Mouse (Mus musculus): ENCODE results near the gene Calb2. TPM values are rescaled to one million over a fixed set of nuclear protein-coding genes. Genes with fewer than 3 reads are reported as not detected.

The Calb2 gene
- polyA plus RNA-seq, 1 experiment from 2014 or later, result 144 TPM

DNA sequence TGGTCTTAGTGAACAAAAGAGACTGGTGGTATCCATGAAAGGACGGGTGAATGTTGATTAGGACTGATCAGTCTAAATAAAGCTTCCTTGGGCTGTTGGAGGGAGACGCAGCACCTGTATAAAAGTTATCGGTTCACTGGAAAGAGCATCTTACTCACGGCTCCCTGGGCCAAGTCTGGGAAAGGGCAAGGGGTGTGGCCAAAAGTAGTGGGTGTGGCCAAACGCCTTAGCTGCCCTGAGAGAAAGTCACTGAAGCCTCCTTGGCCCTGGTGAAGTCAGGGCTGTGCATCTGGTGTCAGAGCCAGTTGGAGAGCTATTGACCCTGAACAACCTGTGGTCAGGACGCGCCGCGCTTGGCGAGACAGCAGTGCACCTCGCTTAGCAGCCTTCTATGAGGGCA lies 15.7 kb upstream of the Calb2 start:
- H3K27me3 ChIP-seq (replicated peaks; ENCODE audit: control insufficient read depth, insufficient read depth, low read length), result no peaks in the 10 kb centered on the region
- H3K9me3 ChIP-seq (ENCODE audit: control insufficient read depth, low read length), result no peaks in the 10 kb centered on the region
- H3K27ac ChIP-seq (ENCODE audit: low read depth, low read length), result no peak overlapping the region; the same call in 1 of the 2 replicates
- no peak for ATAC-seq
- H3K4me1 ChIP-seq (ENCODE audit: control insufficient read depth, insufficient read depth, low read depth, low read length), result peaks cover 13% of the 10 kb centered on the region
- WGBS, result 16% methylated on average over 11 of the region's 11 CpGs
- H3K36me3 ChIP-seq (ENCODE audit: control insufficient read depth, insufficient read depth, low read length), result no peaks in the 10 kb centered on the region
- no peak overlapping the region for H3K4me3 ChIP-seq (ENCODE audit: low read length)
- no peak overlapping the region for H3K9ac ChIP-seq (ENCODE audit: low read depth, low read length)
- H3K4me2 ChIP-seq (ENCODE audit: low read length), result no peak overlapping the region

- no peak overlapping the region for H3K4me3 ChIP-seq (ENCODE audit: low read length)
- 0 out of 2 replicates have a peak overlapping the region, but pooled peaks have one; percentile 4 for H3K9ac ChIP-seq (ENCODE audit: low read depth, low read length)
- H3K36me3 ChIP-seq (ENCODE audit: control insufficient read depth, insufficient read depth, low read length), result no peaks in the 10 kb centered on the region
- WGBS, result 44% methylated on average over 11 of the region's 11 CpGs
- no peaks in the 10 kb centered on the region for H3K27me3 ChIP-seq (replicated peaks; ENCODE audit: control insufficient read depth, insufficient read depth, low read length)
- H3K27ac ChIP-seq (ENCODE audit: low read depth, low read length), result peak overlapping the region; percentile 51
- H3K9me3 ChIP-seq (ENCODE audit: control insufficient read depth, low read length), result no peaks in the 10 kb centered on the region
- ATAC-seq, result peak; percentile 79
- H3K4me2 ChIP-seq (ENCODE audit: low read length), result no peak overlapping the region
- peaks cover 13% of the 10 kb centered on the region; the same call in 1 of the 2 replicates for H3K4me1 ChIP-seq (ENCODE audit: control insufficient read depth, insufficient read depth, low read depth, low read length)
Measured at GRCm38 (mm10) chr8:110182735-110183367, 14.8 kb upstream of the Calb2 start.

DNA sequence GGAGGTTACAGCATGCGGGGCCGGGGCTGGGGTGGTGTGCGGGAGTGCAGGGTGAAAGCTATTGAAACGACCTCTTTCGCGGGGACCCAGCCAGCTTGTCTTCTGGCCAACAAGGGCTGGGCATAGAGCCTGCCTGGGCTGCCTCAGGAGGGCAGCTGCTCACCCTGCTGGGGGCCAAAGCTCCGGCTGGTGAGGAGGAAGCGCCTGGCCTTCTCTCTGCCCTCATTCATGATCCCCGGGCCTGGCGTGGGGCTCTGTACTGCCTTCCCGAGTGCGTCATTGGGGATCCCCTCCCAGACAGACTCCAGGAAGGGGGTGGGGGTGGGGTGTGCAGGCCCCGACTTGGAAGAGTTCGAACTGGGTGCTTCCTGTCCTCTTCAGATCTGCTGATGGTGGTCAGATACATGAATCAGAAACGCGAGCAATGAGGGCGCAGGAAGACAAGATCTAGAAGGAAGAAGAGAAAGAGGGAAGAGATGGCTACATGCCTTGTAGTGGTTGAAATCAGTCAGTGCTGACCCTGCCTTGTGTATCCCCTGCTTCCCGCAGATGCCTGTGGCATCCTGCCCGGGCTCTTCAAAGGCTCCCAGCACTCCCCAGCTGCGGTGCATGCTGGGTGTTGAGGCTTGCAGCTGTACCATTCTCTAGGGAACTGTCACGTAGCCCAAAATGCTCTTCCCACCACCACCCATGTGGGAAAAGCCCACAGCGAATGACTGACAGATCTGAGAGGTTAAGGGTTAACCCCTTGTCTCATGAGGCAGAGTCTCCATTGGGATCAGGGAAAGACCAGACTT lies 9.5 kb upstream of the Calb2 start:
- peaks cover 10% of the 10 kb centered on the region for H3K4me1 ChIP-seq (ENCODE audit: control insufficient read depth, insufficient read depth, low read depth, low read length)
- no peaks in the 10 kb centered on the region for H3K36me3 ChIP-seq (ENCODE audit: control insufficient read depth, insufficient read depth, low read length)
- no peak overlapping the region for H3K9ac ChIP-seq (ENCODE audit: low read depth, low read length)
- no peak overlapping the region for H3K4me3 ChIP-seq (ENCODE audit: low read length)
- H3K27ac ChIP-seq (ENCODE audit: low read depth, low read length), result peak overlapping the region; percentile 61; the same call in 1 of the 2 replicates
- peak; percentile 75 for ATAC-seq
- 25% methylated on average over 22 of the region's 22 CpGs for WGBS
- no peaks in the 10 kb centered on the region for H3K9me3 ChIP-seq (ENCODE audit: control insufficient read depth, low read length)
- 0 out of 2 replicates have a peak, but pooled peaks cover 2% of the 10 kb centered on the region for H3K27me3 ChIP-seq (replicated peaks; ENCODE audit: control insufficient read depth, insufficient read depth, low read length)
- peak overlapping the region; percentile 40 for H3K4me2 ChIP-seq (ENCODE audit: low read length)

GRCm38 (mm10) chr8:110174826-110175225 lies 6.8 kb upstream of the Calb2 start:
- Histone ChIP-seq H3K27me3 (replicated peaks; ENCODE audit: control insufficient read depth, insufficient read depth, low read length) (0 out of 2 replicates have a peak, but pooled peaks cover 2% of the 10 kb centered on the region), H3K4me2 (ENCODE audit: low read length) (no peak overlapping the region), H3K4me3 (ENCODE audit: low read length) (no peak overlapping the region), H3K9ac (ENCODE audit: low read depth, low read length) (no peak overlapping the region), H3K36me3 (ENCODE audit: control insufficient read depth, insufficient read depth, low read length) (no peaks in the 10 kb centered on the region), H3K27ac (ENCODE audit: low read depth, low read length) (no peak overlapping the region), H3K4me1 (ENCODE audit: control insufficient read depth, insufficient read depth, low read depth, low read length) (peaks cover 8% of the 10 kb centered on the region), H3K9me3 (ENCODE audit: control insufficient read depth, low read length) (no peaks in the 10 kb centered on the region)
- 86% methylated on average over 4 of the region's 4 CpGs for WGBS
- ATAC-seq, result no peak

- Histone ChIP-seq H3K36me3 (ENCODE audit: control insufficient read depth, insufficient read depth, low read length) (no peaks in the 10 kb centered on the region), H3K9ac (ENCODE audit: low read depth, low read length) (no peak overlapping the region), H3K9me3 (ENCODE audit: control insufficient read depth, low read length) (no peaks in the 10 kb centered on the region), H3K4me2 (ENCODE audit: low read length) (no peak overlapping the region), H3K4me1 (ENCODE audit: control insufficient read depth, insufficient read depth, low read depth, low read length) (peaks cover 6% of the 10 kb centered on the region), H3K27ac (ENCODE audit: low read depth, low read length) (no peak overlapping the region), H3K27me3 (replicated peaks; ENCODE audit: control insufficient read depth, insufficient read depth, low read length) (peaks cover 8% of the 10 kb centered on the region), H3K4me3 (ENCODE audit: low read length) (no peak overlapping the region)
- WGBS, result 46% methylated on average over 6 of the region's 6 CpGs
- no peak for ATAC-seq
Measured at GRCm38 (mm10) chr8:110172161-110172560, 4.2 kb upstream of the Calb2 start.

DNA sequence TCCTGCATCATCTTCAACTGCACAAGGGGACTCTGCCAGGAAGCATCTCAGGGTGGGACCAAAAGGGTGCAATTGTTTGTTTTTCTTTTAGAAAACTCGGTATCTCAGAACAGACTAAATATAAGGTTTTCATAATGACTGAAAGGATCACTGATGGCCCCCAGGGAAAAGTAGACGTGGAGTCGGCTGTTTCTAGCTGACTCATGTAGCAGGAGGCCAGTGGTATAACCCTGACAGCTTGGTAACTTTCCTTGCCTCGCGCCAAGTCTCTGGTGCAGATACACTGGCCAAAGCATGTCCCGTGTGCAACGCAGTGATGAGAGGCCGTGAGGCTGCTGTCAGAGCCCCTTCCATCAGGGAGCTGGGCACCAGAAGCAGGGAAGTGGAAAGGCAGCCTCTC lies 1.7 kb downstream of the Calb2 start:
- Histone ChIP-seq H3K4me2 (ENCODE audit: low read length) (no peak overlapping the region), H3K9ac (ENCODE audit: low read depth, low read length) (no peak overlapping the region), H3K4me1 (ENCODE audit: control insufficient read depth, insufficient read depth, low read depth, low read length) (peaks cover 5% of the 10 kb centered on the region), H3K4me3 (ENCODE audit: low read length) (no peak overlapping the region), H3K27me3 (replicated peaks; ENCODE audit: control insufficient read depth, insufficient read depth, low read length) (peaks cover 6% of the 10 kb centered on the region), H3K9me3 (ENCODE audit: control insufficient read depth, low read length) (no peaks in the 10 kb centered on the region), H3K27ac (ENCODE audit: low read depth, low read length) (no peak overlapping the region), H3K36me3 (ENCODE audit: control insufficient read depth, insufficient read depth, low read length) (no peaks in the 10 kb centered on the region)
- 74% methylated on average over 8 of the region's 8 CpGs for WGBS
- no peak for ATAC-seq

GRCm38 (mm10) chr8:110162007-110162406 lies 6.0 kb downstream of the Calb2 start:
- Histone ChIP-seq H3K4me2 (ENCODE audit: low read length) (no peak overlapping the region), H3K9me3 (ENCODE audit: control insufficient read depth, low read length) (no peaks in the 10 kb centered on the region), H3K27me3 (replicated peaks; ENCODE audit: control insufficient read depth, insufficient read depth, low read length) (no peaks in the 10 kb centered on the region), H3K4me3 (ENCODE audit: low read length) (no peak overlapping the region), H3K36me3 (ENCODE audit: control insufficient read depth, insufficient read depth, low read length) (no peaks in the 10 kb centered on the region), H3K4me1 (ENCODE audit: control insufficient read depth, insufficient read depth, low read depth, low read length) (no peaks in the 10 kb centered on the region; the same call in 1 of the 2 replicates), H3K27ac (ENCODE audit: low read depth, low read length) (no peak overlapping the region), H3K9ac (ENCODE audit: low read depth, low read length) (no peak overlapping the region)
- ATAC-seq, result no peak
- 76% methylated on average over 6 of the region's 6 CpGs for WGBS

DNA sequence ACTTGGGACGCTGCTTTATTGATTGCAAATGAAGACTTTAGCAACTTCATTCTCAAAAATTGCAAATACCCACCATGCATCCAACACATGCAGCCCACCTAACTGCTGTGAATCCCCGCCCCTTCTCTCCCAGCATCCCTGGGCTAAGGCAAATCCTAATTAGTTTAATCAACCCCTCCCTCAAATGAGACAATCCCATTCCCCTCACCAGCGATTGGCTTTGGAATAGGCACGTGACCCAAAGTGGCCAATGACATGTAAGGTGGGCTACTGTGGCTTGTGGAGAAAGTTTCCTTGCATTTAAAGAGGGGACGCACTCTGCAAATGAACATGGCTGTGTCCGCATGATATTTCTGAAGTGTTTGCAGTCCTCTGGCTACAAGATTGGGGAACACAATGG lies 15.1 kb downstream of the Calb2 start:
- Histone ChIP-seq H3K4me1 (ENCODE audit: control insufficient read depth, insufficient read depth, low read depth, low read length) (no peaks in the 10 kb centered on the region), H3K9me3 (ENCODE audit: control insufficient read depth, low read length) (no peaks in the 10 kb centered on the region), H3K4me3 (ENCODE audit: low read length) (no peak overlapping the region), H3K27ac (ENCODE audit: low read depth, low read length) (no peak overlapping the region), H3K27me3 (replicated peaks; ENCODE audit: control insufficient read depth, insufficient read depth, low read length) (no peaks in the 10 kb centered on the region), H3K9ac (ENCODE audit: low read depth, low read length) (no peak overlapping the region), H3K36me3 (ENCODE audit: control insufficient read depth, insufficient read depth, low read length) (no peaks in the 10 kb centered on the region), H3K4me2 (ENCODE audit: low read length) (no peak overlapping the region; the same call in 1 of the 2 replicates)
- WGBS, result 71% methylated on average over 6 of the region's 6 CpGs
- ATAC-seq, result no peak

- ATAC-seq, result peak; percentile 67
- Histone ChIP-seq H3K4me1 (ENCODE audit: control insufficient read depth, insufficient read depth, low read depth, low read length) (no peaks in the 10 kb centered on the region), H3K4me2 (ENCODE audit: low read length) (no peak overlapping the region), H3K9me3 (ENCODE audit: control insufficient read depth, low read length) (no peaks in the 10 kb centered on the region), H3K36me3 (ENCODE audit: control insufficient read depth, insufficient read depth, low read length) (no peaks in the 10 kb centered on the region), H3K27me3 (replicated peaks; ENCODE audit: control insufficient read depth, insufficient read depth, low read length) (no peaks in the 10 kb centered on the region), H3K27ac (ENCODE audit: low read depth, low read length) (no peak overlapping the region), H3K4me3 (ENCODE audit: low read length) (no peak overlapping the region), H3K9ac (ENCODE audit: low read depth, low read length) (no peak overlapping the region)
- WGBS, result 2% methylated on average over 4 of the region's 4 CpGs
Measured at GRCm38 (mm10) chr8:110145538-110145937, 22.5 kb downstream of the Calb2 start.

Measured in hindbrain, embryonic 16.5 days (tissue).